Mouse (Mus musculus): ENCODE results near the gene Aprt. TPM values are rescaled to one million over a fixed set of nuclear protein-coding genes. Genes with fewer than 3 reads are reported as not detected.

The Aprt gene
- polyA plus RNA-seq, 1 experiment from 2014 or later, result 153 TPM

GRCm38 (mm10) chr8:122569996-122570395 lies 6.7 kb downstream of the Aprt start:
- Histone ChIP-seq H3K4me1 (replicated peaks) (peaks cover 36% of the 10 kb centered on the region), H3K27me3 (no peaks in the 10 kb centered on the region), H3K36me3 (peaks cover 41% of the 10 kb centered on the region), H3K9me3 (no peaks in the 10 kb centered on the region), H3K9ac (no peak overlapping the region), H3K4me2 (no peak overlapping the region), H3K4me3 (no peak overlapping the region), H3K27ac (no peak overlapping the region)
- WGBS, result 99% methylated on average over 16 of the region's 16 CpGs
- no peak for ATAC-seq (ENCODE audit: low FRiP score)

GRCm38 (mm10) chr8:122569329-122569728 lies 7.4 kb downstream of the Aprt start:
- WGBS, result 62% methylated on average over 9 of the region's 9 CpGs
- H3K9ac ChIP-seq, result peak overlapping the region; percentile 59; the same call in 1 of the 2 replicates
- ATAC-seq (ENCODE audit: low FRiP score), result no peak
- H3K27me3 ChIP-seq, result no peaks in the 10 kb centered on the region
- no peaks in the 10 kb centered on the region for H3K9me3 ChIP-seq
- H3K4me2 ChIP-seq, result peak overlapping the region; percentile 95
- H3K36me3 ChIP-seq, result peaks cover 35% of the 10 kb centered on the region
- peak overlapping the region; percentile 75 for H3K4me3 ChIP-seq
- H3K27ac ChIP-seq, result no peak overlapping the region
- peaks cover 30% of the 10 kb centered on the region for H3K4me1 ChIP-seq (replicated peaks)

- no peak for ATAC-seq (ENCODE audit: low FRiP score)
- 15% methylated on average over 10 of the region's 10 CpGs for WGBS
Observed at GRCm38 (mm10) chr8:122568881-122569309, 7.8 kb downstream of the Aprt start.

GRCm38 (mm10) chr8:122568109-122568504 lies 8.6 kb downstream of the Aprt start:
- H3K36me3 ChIP-seq, result peaks cover 30% of the 10 kb centered on the region
- WGBS, result 0% methylated on average over 34 of the region's 34 CpGs
- H3K27me3 ChIP-seq, result no peaks in the 10 kb centered on the region
- H3K4me1 ChIP-seq (replicated peaks), result peaks cover 28% of the 10 kb centered on the region
- peak overlapping the region; percentile 74 for H3K27ac ChIP-seq
- H3K9me3 ChIP-seq, result no peaks in the 10 kb centered on the region
- peak overlapping the region; percentile 85 for H3K9ac ChIP-seq
- H3K4me3 ChIP-seq, result peak overlapping the region; percentile 75
- peak; percentile 62 for ATAC-seq (ENCODE audit: low FRiP score)
- H3K4me2 ChIP-seq, result peak overlapping the region; percentile 95

More at GRCm38 (mm10) chr8:122568881-122569309, 7.8 kb downstream of the Aprt start:
- Histone ChIP-seq H3K4me3 (peak overlapping the region; percentile 75), H3K9ac (peak overlapping the region; percentile 59), H3K9me3 (no peaks in the 10 kb centered on the region), H3K27ac (no peak overlapping the region), H3K27me3 (no peaks in the 10 kb centered on the region), H3K4me1 (replicated peaks) (peaks cover 28% of the 10 kb centered on the region), H3K4me2 (peak overlapping the region; percentile 95), H3K36me3 (peaks cover 30% of the 10 kb centered on the region)

GRCm38 (mm10) chr8:122567361-122568108 lies 9.2 kb downstream of the Aprt start, which contains the start of gene Cdt1:
Gene Cdt1 (plus strand): TSS chr8:122568015.
- peak; percentile 96 for ATAC-seq (ENCODE audit: low FRiP score)

GRCm38 (mm10) chr8:122566766-122567165 lies 9.9 kb downstream of the Aprt start:
- Histone ChIP-seq H3K27me3 (no peaks in the 10 kb centered on the region), H3K4me1 (replicated peaks) (peaks cover 28% of the 10 kb centered on the region), H3K27ac (peak overlapping the region; percentile 92), H3K4me3 (peak overlapping the region; percentile 75), H3K9ac (peak overlapping the region; percentile 85), H3K9me3 (no peaks in the 10 kb centered on the region), H3K36me3 (peaks cover 20% of the 10 kb centered on the region), H3K4me2 (peak overlapping the region; percentile 95)
- ATAC-seq (ENCODE audit: low FRiP score), result no peak
- 39% methylated on average over 6 of the region's 6 CpGs for WGBS

More at GRCm38 (mm10) chr8:122567361-122568108, 9.2 kb downstream of the Aprt start, which contains the start of gene Cdt1:
- Histone ChIP-seq H3K4me2 (peak within 1 kb of the TSS; percentile 95), H3K4me3 (peak within 1 kb of the TSS; percentile 75), H3K27me3 (no peaks in the 10 kb centered on the region), H3K4me1 (replicated peaks) (peaks cover 28% of the 10 kb centered on the region), H3K27ac (peak within 1 kb of the TSS; percentile 92), H3K36me3 (peaks cover 28% of the 10 kb centered on the region), H3K9ac (peak within 1 kb of the TSS; percentile 85), H3K9me3 (no peaks in the 10 kb centered on the region)
- WGBS, result under 1% methylated on average over 62 of the region's 62 CpGs

- peaks cover 28% of the 10 kb centered on the region for H3K4me1 ChIP-seq (replicated peaks)
- H3K9me3 ChIP-seq, result no peaks in the 10 kb centered on the region
- no peaks in the 10 kb centered on the region for H3K36me3 ChIP-seq
- no peak for ATAC-seq (ENCODE audit: low FRiP score)
- H3K9ac ChIP-seq, result no peak overlapping the region
- WGBS, result 87% methylated on average over 25 of the region's 25 CpGs
- no peaks in the 10 kb centered on the region for H3K27me3 ChIP-seq
- no peak overlapping the region for H3K4me2 ChIP-seq
- H3K27ac ChIP-seq, result no peak overlapping the region
- no peak overlapping the region for H3K4me3 ChIP-seq
Observed at GRCm38 (mm10) chr8:122564363-122565352, 12.1 kb downstream of the Aprt start.

- H3K4me2 ChIP-seq, result no peak overlapping the region
- 89% methylated on average over 5 of the region's 5 CpGs for WGBS
- no peaks in the 10 kb centered on the region for H3K36me3 ChIP-seq
- no peak overlapping the region for H3K4me3 ChIP-seq
- no peaks in the 10 kb centered on the region for H3K9me3 ChIP-seq
- H3K27me3 ChIP-seq, result no peaks in the 10 kb centered on the region
- ATAC-seq (ENCODE audit: low FRiP score), result no peak
- H3K9ac ChIP-seq, result no peak overlapping the region
- no peak overlapping the region for H3K27ac ChIP-seq
- H3K4me1 ChIP-seq (replicated peaks), result peaks cover 6% of the 10 kb centered on the region
Observed at GRCm38 (mm10) chr8:122561199-122561598, 15.5 kb downstream of the Aprt start.

GRCm38 (mm10) chr8:122558671-122559349 lies 17.9 kb downstream of the Aprt start:
- Histone ChIP-seq H3K27me3 (no peaks in the 10 kb centered on the region), H3K36me3 (no peaks in the 10 kb centered on the region), H3K9me3 (no peaks in the 10 kb centered on the region), H3K4me2 (no peak overlapping the region), H3K4me3 (no peak overlapping the region), H3K4me1 (replicated peaks) (0 out of 2 replicates have a peak, but pooled peaks cover 4% of the 10 kb centered on the region), H3K9ac (no peak overlapping the region), H3K27ac (no peak overlapping the region)
- ATAC-seq (ENCODE audit: low FRiP score), result no peak
- WGBS, result 14% methylated on average over 12 of the region's 12 CpGs

- 0 out of 2 replicates have a peak, but pooled peaks cover 3% of the 10 kb centered on the region for H3K27me3 ChIP-seq
- H3K36me3 ChIP-seq, result no peaks in the 10 kb centered on the region
- no peak for ATAC-seq (ENCODE audit: low FRiP score)
- WGBS, result 46% methylated on average over 10 of the region's 10 CpGs
- H3K9ac ChIP-seq, result no peak overlapping the region
- no peak overlapping the region for H3K27ac ChIP-seq
- H3K4me3 ChIP-seq, result no peak overlapping the region
- no peak overlapping the region for H3K4me2 ChIP-seq
- no peaks in the 10 kb centered on the region for H3K9me3 ChIP-seq
- H3K4me1 ChIP-seq (replicated peaks), result 0 out of 2 replicates have a peak, but pooled peaks cover 4% of the 10 kb centered on the region
Observed at GRCm38 (mm10) chr8:122557248-122558038, 19.3 kb downstream of the Aprt start.
